Mouse (Mus musculus): ENCODE measurements around the gene Zbtb8a.

- TF ChIP-seq GATA1 (IDR thresholded peaks at IDR 0.05; ENCODE audit: low read depth, low read length) (no peak), CTCF (IDR thresholded peaks at IDR 0.05 in 2 of 3, conservative IDR thresholded peaks at IDR 0.05 in 1 of 3; ENCODE audit: control insufficient read depth in 1 of 3, insufficient read depth in 1 of 3, low read depth in 2 of 3, low read length in 3 of 3, poor library complexity in 1 of 3, severe bottlenecking in 1 of 3) (no peak), USF1 (IDR thresholded peaks at IDR 0.05; ENCODE audit: low read depth, low read length) (no peak), EP300 (IDR thresholded peaks at IDR 0.05; ENCODE audit: low read depth in 1 of 2, low read length in 2 of 2) (no peak), POLR2AphosphoS5 (IDR thresholded peaks at IDR 0.05; ENCODE audit: borderline replicate concordance, low read depth, low read length) (no peak), JUND (IDR thresholded peaks at IDR 0.05; ENCODE audit: low read depth, low read length) (no peak), POLR2A (IDR thresholded peaks at IDR 0.05; ENCODE audit: control insufficient read depth in 1 of 2, insufficient read depth in 1 of 2, low read depth in 1 of 2, low read length in 2 of 2, poor library complexity in 1 of 2) (no peak)
These were observed 12.7 kb downstream of the Zbtb8a start for GRCm38 (mm10) chr4:129365224-129365623.

Data from MEL (cell line).